Mouse (Mus musculus) liver, postnatal 0 days (tissue): ENCODE measurements at regions not wholly inside any gene's neighbourhood (a gene's known extent, or its start where the extent isn't known, plus 50 kb on each side); places are given as distances from the start of the nearest gene placed in this dataset.

ENCODE experiments used
- ATAC-seq: fragments of 200-750 bp; cut with Nextera tagmentation; 2 replicates; pipeline ENCODE4 v1.8.0; 2017; ENCODE audit warnings: mild to moderate bottlenecking, moderate library complexity
- DNase-seq: peaks from one replicate; pipeline ENCODE4 v3.0.0-alpha.2; 2016
- H3K27ac ChIP-seq: fragments of 300-500 bp; sonication (generic); 2 replicates; pipeline ENCODE4 v1.5.1; 2014; ENCODE audit warnings: antibody characterized with exemption, moderate library complexity, mild to moderate bottlenecking, low read depth
- H3K27me3 ChIP-seq: fragments of 300-500 bp; sonication (generic); 2 replicates; pipeline ENCODE4 v1.6.1; 2014; ENCODE audit warnings: low read length, control low read depth, mixed read lengths; ENCODE audit not compliant: insufficient read depth
- H3K36me3 ChIP-seq: fragments of 300-500 bp; sonication (generic); replicated peaks from 2 replicates; pipeline ENCODE4 v1.6.1; 2014; ENCODE audit warnings: mild to moderate bottlenecking, control low read depth, low read length, moderate library complexity, mixed read lengths; ENCODE audit not compliant: insufficient read depth
- H3K4me1 ChIP-seq: fragments of 300-500 bp; sonication (generic); 2 replicates; pipeline ENCODE4 v1.6.1; 2014; ENCODE audit warnings: antibody characterized with exemption, mild to moderate bottlenecking, control low read depth; ENCODE audit not compliant: insufficient read depth
- H3K4me2 ChIP-seq: fragments of 300-500 bp; sonication (generic); 2 replicates; pipeline ENCODE4 v1.6.1; 2014; ENCODE audit warnings: low read depth, mild to moderate bottlenecking, low read length, moderate library complexity, mixed read lengths
- H3K4me3 ChIP-seq: fragments of 300-500 bp; sonication (generic); 2 replicates; pipeline ENCODE4 v1.5.1; 2014; ENCODE audit warnings: low read depth, low read length
- H3K9ac ChIP-seq: fragments of 300-500 bp; sonication (generic); replicated peaks from 2 replicates; pipeline ENCODE4 v1.6.1; 2014; ENCODE audit warnings: mild to moderate bottlenecking, moderate library complexity
- H3K9me3 ChIP-seq: fragments of 300-500 bp; sonication (generic); 2 replicates; pipeline ENCODE4 v1.6.1; 2016; ENCODE audit warnings: mild to moderate bottlenecking, control low read depth, low read length, mixed read lengths
- CTCF ChIP-seq: sonication (generic); IDR thresholded peaks from 2 replicates; pipeline ENCODE4 v1.5.1; 2016; ENCODE audit warnings: antibody characterized with exemption, low read depth
- EP300 ChIP-seq: IDR thresholded peaks from 2 replicates; pipeline ENCODE4 v1.6.1; 2016; ENCODE audit warnings: antibody characterized with exemption, low read depth, mild to moderate bottlenecking
- WGBS: fragments of 180-500 bp; shearing (Covaris S2); extraction: QIAGEN DNeasy Blood & Tissue Kit; methylation state at CpG from one replicate; pipeline ENCODE4 v1.1.7; 2014; ENCODE audit not compliant: insufficient replicate concordance; 5-methylcytosine and 5-hydroxymethylcytosine counted together

DNA sequence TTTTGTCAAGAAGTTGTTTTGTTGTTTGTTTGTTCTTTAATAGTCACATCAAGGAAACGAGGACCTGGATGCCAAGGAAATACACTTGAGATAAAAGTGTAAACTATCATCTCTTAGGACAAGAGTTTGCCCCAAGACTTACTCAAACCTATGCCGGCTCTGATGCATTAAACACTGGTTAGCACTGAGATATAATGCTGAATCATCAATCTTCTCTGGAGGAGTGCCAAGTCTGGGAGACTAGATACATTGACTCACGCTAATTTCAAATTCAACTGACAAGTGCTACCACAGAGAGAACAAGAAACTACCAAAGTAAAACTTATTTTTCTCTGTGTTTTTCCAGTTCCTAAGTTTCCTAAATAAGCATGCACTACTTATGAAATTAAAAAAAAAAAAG is 249.5 kb upstream of the Gm15217 start:
- H3K4me2 ChIP-seq = no peak overlapping the region
- TF ChIP-seq CTCF (no peak), EP300 (no peak)
- no peak overlapping the region for H3K9ac ChIP-seq
- H3K4me1 ChIP-seq = no peaks in the 10 kb centered on the region
- H3K4me3 ChIP-seq = no peak overlapping the region
- WGBS = 42% methylated on average over 3 of the region's 3 CpGs
- no peaks in the 10 kb centered on the region for H3K27me3 ChIP-seq
- H3K9me3 ChIP-seq = no peaks in the 10 kb centered on the region
- no peak for DNase-seq
- no peak overlapping the region for H3K27ac ChIP-seq
- ATAC-seq = no peak
- no peaks in the 10 kb centered on the region for H3K36me3 ChIP-seq

DNA sequence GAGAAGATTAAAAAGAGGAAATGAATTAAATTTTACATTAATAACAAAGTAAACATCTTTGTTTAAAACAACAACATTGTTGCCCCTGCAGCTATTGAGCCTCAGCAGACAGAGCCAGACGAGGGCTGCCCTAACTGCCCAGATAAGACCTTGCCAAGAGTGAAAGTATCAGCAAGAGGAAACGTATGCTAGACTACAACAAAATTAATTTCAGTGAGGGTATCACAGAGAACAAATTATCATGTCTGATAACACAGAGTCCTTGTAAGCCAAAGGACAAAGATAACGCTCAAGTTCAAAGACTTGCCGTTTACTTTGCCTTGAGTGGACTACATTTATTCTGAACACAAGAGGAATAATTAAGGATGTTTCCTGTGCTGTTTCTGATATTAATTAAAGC is 235.0 kb upstream of the Gm15217 start:
- no peak overlapping the region for H3K27ac ChIP-seq
- H3K36me3 ChIP-seq = no peaks in the 10 kb centered on the region
- H3K4me2 ChIP-seq = no peak overlapping the region
- no peaks in the 10 kb centered on the region for H3K4me1 ChIP-seq
- no peak overlapping the region for H3K4me3 ChIP-seq
- no peak for ATAC-seq
- DNase-seq = no peak
- no peaks in the 10 kb centered on the region for H3K27me3 ChIP-seq
- no peak overlapping the region for H3K9ac ChIP-seq
- no peak for TF ChIP-seq EP300
- H3K9me3 ChIP-seq = no peaks in the 10 kb centered on the region
- 35% methylated on average over 4 of the region's 4 CpGs for WGBS

DNA sequence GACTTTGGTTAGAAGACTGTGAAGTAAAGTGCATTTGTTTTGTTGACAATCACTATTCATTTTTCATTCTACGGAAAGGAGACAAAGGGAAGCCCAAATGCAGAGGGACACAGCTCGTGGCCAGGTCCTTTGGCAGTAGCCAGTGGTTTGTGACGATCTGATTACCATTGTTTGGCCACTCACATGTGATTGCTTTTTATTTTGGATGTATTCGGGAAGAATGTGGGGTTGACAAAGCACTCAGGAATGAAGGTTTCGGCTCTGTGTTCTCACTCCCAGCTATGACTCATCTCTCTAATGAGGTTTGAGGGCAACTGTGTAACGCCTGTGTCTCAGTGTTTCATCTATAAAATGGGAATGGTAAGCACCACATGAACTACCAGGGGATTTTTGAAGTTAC is 234.5 kb upstream of the Gm15217 start:
- ATAC-seq = no peak
- no peaks in the 10 kb centered on the region for H3K9me3 ChIP-seq
- H3K9ac ChIP-seq = no peak overlapping the region
- TF ChIP-seq EP300 = no peak
- no peak for TF ChIP-seq CTCF
- H3K27ac ChIP-seq = no peak overlapping the region
- no peak overlapping the region for H3K4me3 ChIP-seq
- H3K4me2 ChIP-seq = no peak overlapping the region
- 43% methylated on average over 6 of the region's 6 CpGs for WGBS
- DNase-seq = no peak
- no peaks in the 10 kb centered on the region for H3K4me1 ChIP-seq
- no peaks in the 10 kb centered on the region for H3K36me3 ChIP-seq
- no peaks in the 10 kb centered on the region for H3K27me3 ChIP-seq

DNA sequence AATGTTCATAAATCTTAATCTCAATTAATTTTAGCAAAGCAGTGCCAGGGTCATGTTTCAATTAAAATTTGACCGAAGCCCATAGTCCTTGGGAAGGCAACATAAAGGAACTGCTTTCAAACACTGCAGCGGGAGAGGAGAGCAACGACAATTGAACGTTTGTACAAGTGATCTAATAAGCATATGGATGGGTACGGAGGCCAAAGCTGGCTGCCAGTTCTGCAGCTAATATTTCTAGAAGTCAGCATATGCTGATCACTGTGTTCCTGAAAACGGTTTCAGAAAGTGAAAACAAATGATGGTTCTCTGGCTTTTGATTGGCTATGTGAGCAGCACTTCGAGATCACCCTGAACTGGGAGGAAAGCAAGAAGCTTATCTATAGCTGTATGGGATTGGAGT is 233.6 kb upstream of the Gm15217 start:
- no peak for TF ChIP-seq CTCF
- no peak for TF ChIP-seq EP300
- WGBS = 67% methylated on average over 7 of the region's 7 CpGs

DNA sequence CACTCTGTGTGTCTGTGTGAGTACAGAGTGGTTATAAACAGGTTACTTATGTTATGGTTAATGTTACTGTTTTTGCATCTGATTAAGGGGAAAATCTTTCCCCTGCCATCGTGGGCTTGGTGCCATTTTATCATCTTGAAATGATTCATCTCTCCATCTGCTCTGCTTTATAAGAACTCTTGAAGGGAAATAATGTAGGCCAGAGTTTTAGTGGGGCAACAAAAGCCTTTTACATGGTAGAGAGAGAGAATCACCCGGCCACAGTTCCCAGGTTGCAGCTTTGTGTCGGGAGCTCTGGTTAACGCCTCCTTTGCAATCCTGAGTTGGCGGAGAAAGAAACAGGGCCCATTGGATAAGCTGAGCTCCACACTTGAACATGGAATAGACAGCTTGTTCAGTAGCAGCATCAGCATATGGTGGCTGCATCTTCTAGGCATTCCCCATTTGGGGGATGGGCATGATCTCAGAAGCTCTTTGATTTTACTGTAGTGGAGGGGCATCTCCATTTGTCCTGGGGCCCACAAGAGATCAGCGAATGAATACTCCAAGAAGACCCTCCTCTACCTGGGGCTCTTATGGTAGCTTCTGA is 230.0 kb upstream of the Gm15217 start:
- H3K36me3 ChIP-seq = no peaks in the 10 kb centered on the region
- no peak overlapping the region for H3K4me2 ChIP-seq
- DNase-seq (no peak), ATAC-seq (no peak)
- H3K9ac ChIP-seq = no peak overlapping the region
- no peak overlapping the region for H3K27ac ChIP-seq
- TF ChIP-seq CTCF (no peak), EP300 (no peak)
- no peaks in the 10 kb centered on the region for H3K4me1 ChIP-seq
- H3K27me3 ChIP-seq = no peaks in the 10 kb centered on the region
- H3K4me3 ChIP-seq = no peak overlapping the region
- no peaks in the 10 kb centered on the region for H3K9me3 ChIP-seq
- 70% methylated on average over 6 of the region's 6 CpGs for WGBS

More for the DNA sequence above, 233.6 kb upstream of the Gm15217 start:
- ATAC-seq (no peak), DNase-seq (no peak)
- Histone ChIP-seq H3K36me3 (no peaks in the 10 kb centered on the region), H3K9me3 (no peaks in the 10 kb centered on the region), H3K4me2 (no peak overlapping the region), H3K9ac (no peak overlapping the region), H3K4me3 (no peak overlapping the region), H3K4me1 (no peaks in the 10 kb centered on the region), H3K27ac (no peak overlapping the region), H3K27me3 (no peaks in the 10 kb centered on the region)

DNA sequence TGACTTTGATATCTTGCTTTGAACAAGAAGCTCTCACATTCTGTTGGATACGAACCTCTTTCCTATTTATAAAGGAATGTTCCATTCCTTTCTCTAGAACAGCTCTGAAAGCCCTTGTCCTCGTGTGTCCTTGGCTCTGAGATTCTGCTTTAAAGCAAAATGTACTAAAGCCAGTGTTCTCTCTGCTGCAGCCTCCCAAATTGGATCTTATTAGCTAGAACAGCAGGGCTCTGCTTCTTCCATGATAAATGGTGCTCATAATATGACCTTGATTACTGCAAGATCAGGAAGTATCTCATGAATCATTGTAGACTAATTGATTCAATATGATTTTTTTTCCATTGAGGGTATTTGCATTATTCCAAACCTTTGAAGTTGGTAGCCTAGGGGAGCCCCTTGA is 220.5 kb upstream of the Gm15217 start:
- no peak overlapping the region for H3K4me2 ChIP-seq
- ATAC-seq = no peak
- no peak overlapping the region for H3K27ac ChIP-seq
- H3K4me1 ChIP-seq = no peaks in the 10 kb centered on the region
- no peaks in the 10 kb centered on the region for H3K27me3 ChIP-seq
- DNase-seq = no peak
- no peaks in the 10 kb centered on the region for H3K36me3 ChIP-seq
- no peak overlapping the region for H3K9ac ChIP-seq
- no peaks in the 10 kb centered on the region for H3K9me3 ChIP-seq
- WGBS = 45% methylated on average over 2 of the region's 2 CpGs
- H3K4me3 ChIP-seq = no peak overlapping the region
- no peak for TF ChIP-seq CTCF

DNA sequence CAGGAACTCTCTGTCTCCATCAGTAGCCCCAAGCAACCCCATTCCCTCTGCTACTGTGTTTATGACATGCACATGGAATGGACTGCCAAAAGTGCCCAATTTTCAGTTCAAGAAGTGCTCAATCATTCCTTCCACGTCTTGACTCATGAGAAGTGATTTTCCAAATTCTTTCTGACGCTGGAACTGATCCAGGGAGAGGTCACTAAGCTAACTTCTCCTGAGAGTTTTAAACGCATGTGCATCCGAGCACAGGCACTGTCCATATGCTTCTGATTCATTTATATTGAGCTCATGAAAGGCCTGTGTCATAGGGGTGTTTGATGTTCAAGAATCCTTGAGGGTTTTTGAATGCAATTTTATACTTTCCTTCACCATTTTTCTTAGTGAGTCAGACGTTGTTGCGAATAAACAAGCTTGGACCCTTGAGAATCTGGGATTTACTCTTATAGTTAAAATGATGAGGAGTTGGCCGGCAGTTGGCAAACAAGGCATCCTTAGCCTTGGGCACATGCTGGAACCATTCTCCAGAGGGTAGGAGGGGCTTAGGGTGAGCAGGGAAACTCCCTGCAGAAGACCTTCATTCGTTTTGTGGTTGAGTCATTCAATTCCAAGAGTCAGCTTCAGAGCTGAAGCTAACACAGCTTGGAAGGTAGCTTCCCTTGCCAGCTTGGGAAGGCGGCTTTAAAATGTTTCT is 206.9 kb upstream of the Gm15217 start:
- TF ChIP-seq EP300 (no peak), CTCF (no peak)
- no peak overlapping the region for H3K4me2 ChIP-seq
- WGBS = 72% methylated on average over 9 of the region's 9 CpGs

More for the DNA sequence above, 206.9 kb upstream of the Gm15217 start:
- H3K27ac ChIP-seq = no peak overlapping the region
- no peak overlapping the region for H3K4me3 ChIP-seq
- no peaks in the 10 kb centered on the region for H3K9me3 ChIP-seq
- H3K27me3 ChIP-seq = no peaks in the 10 kb centered on the region
- no peaks in the 10 kb centered on the region for H3K4me1 ChIP-seq
- ATAC-seq (no peak), DNase-seq (no peak)
- no peaks in the 10 kb centered on the region for H3K36me3 ChIP-seq
- H3K9ac ChIP-seq = no peak overlapping the region
